Mouse (Mus musculus) forebrain, embryonic 11.5 days (tissue): ENCODE measurements around the gene Grin1. TPM values are rescaled to one million over a fixed set of nuclear protein-coding genes. Genes with fewer than 3 reads are reported as not detected.
A peak's percentile ranks its signal among the peaks of the same experiment; 100 is the strongest.

Experiments used
- ATAC-seq: fragments of 200-750 bp; cut with Nextera tagmentation; replicated peaks from 2 replicates; pipeline ENCODE4 v1.8.0; 2017; ENCODE audit warnings: moderate TSS enrichment; ENCODE audit not compliant: low FRiP score
- DNase-seq: peaks from one replicate; pipeline ENCODE4 v3.0.0-alpha.2; 2017; ENCODE audit warnings: low spot score
- H3K27ac ChIP-seq: fragments of 300-500 bp; sonication (generic); 2 replicates; pipeline ENCODE4 v1.5.1; 2014; ENCODE audit warnings: low read depth, low read length
- H3K27me3 ChIP-seq: fragments of 300-500 bp; sonication (generic); 2 replicates; pipeline ENCODE4 v1.6.1; 2014; ENCODE audit warnings: mild to moderate bottlenecking, low read length, mixed read lengths; ENCODE audit not compliant: control insufficient read depth, insufficient read depth
- H3K36me3 ChIP-seq: fragments of 300-500 bp; sonication (generic); 2 replicates; pipeline ENCODE4 v1.6.1; 2014; ENCODE audit warnings: mild to moderate bottlenecking, low read length, moderate library complexity, mixed read lengths; ENCODE audit not compliant: control insufficient read depth, insufficient read depth
- H3K4me1 ChIP-seq: fragments of 300-500 bp; sonication (generic); replicated peaks from 2 replicates; pipeline ENCODE4 v1.6.1; 2014; ENCODE audit warnings: low read length, mixed read lengths; ENCODE audit not compliant: control insufficient read depth, insufficient read depth
- H3K4me2 ChIP-seq: fragments of 300-500 bp; sonication (generic); 2 replicates; pipeline ENCODE4 v1.6.1; 2014; ENCODE audit warnings: low read depth, mild to moderate bottlenecking, low read length, moderate library complexity, mixed read lengths; ENCODE audit not compliant: severe bottlenecking
- H3K4me3 ChIP-seq: fragments of 300-500 bp; sonication (generic); 2 replicates; pipeline ENCODE4 v1.5.1; 2014; ENCODE audit warnings: low read depth, low read length
- H3K9ac ChIP-seq: fragments of 300-500 bp; sonication (generic); 2 replicates; pipeline ENCODE4 v1.6.1; 2014; ENCODE audit warnings: low read length
- H3K9me3 ChIP-seq: fragments of 300-500 bp; sonication (generic); 2 replicates; pipeline ENCODE4 v1.6.1; 2016; ENCODE audit warnings: low read length, mixed read lengths; ENCODE audit not compliant: control insufficient read depth
- WGBS: fragments of 180-500 bp; shearing (Covaris S2); extraction: QIAGEN DNeasy Blood & Tissue Kit; methylation state at CpG from one replicate; pipeline ENCODE4 v1.1.7; 2014; 5-methylcytosine and 5-hydroxymethylcytosine counted together
- polyA plus RNA-seq: library from polyadenylated mRNA; unstranded; fragments of >200 nt; fragmentation: Nextera tagmentation; extraction: Ambion mirVana; gene quantifications from 2 replicates; pipeline ENCODE4 v1.2.1, GENCODE M21; 2014

Grin1 gene
- polyA plus RNA-seq, 1 experiment from 2014 or later = 2.1 TPM

- Histone ChIP-seq H3K9me3 (no peaks in the 10 kb centered on the region), H3K27me3 (peaks cover 16% of the 10 kb centered on the region), H3K4me3 (no peak overlapping the region), H3K4me2 (no peak overlapping the region), H3K4me1 (peaks cover 26% of the 10 kb centered on the region), H3K36me3 (no peaks in the 10 kb centered on the region; the same call in 1 of the 2 replicates), H3K27ac (no peak overlapping the region), H3K9ac (no peak overlapping the region)
- DNase-seq (no peak), ATAC-seq (no peak)
- WGBS = 75% methylated on average over 4 of the region's 4 CpGs
Observed at GRCm38 (mm10) chr2:25267746-25268309, 51.2 kb downstream of the Grin1 start.

- Histone ChIP-seq H3K9me3 (no peaks in the 10 kb centered on the region), H3K4me3 (no peak overlapping the region), H3K9ac (no peak overlapping the region), H3K4me2 (no peak overlapping the region), H3K27me3 (peaks cover 16% of the 10 kb centered on the region), H3K27ac (no peak overlapping the region), H3K4me1 (peaks cover 26% of the 10 kb centered on the region), H3K36me3 (no peaks in the 10 kb centered on the region; the same call in 1 of the 2 replicates)
- DNase-seq = no peak
- ATAC-seq = no peak
Observed at GRCm38 (mm10) chr2:25267241-25267640, 51.7 kb downstream of the Grin1 start.

- no peaks in the 10 kb centered on the region for H3K9me3 ChIP-seq
- no peak overlapping the region for H3K4me3 ChIP-seq
- no peak overlapping the region for H3K9ac ChIP-seq
- peaks cover 16% of the 10 kb centered on the region for H3K27me3 ChIP-seq
- DNase-seq = no peak
- WGBS = 61% methylated on average over 2 of the region's 2 CpGs
- no peak overlapping the region for H3K27ac ChIP-seq
- H3K36me3 ChIP-seq = no peaks in the 10 kb centered on the region; the same call in 1 of the 2 replicates
- no peak for ATAC-seq
- peaks cover 26% of the 10 kb centered on the region for H3K4me1 ChIP-seq
- H3K4me2 ChIP-seq = no peak overlapping the region
Observed at GRCm38 (mm10) chr2:25266720-25267119, 52.3 kb downstream of the Grin1 start.

- peaks cover 19% of the 10 kb centered on the region for H3K4me1 ChIP-seq
- no peak overlapping the region for H3K4me3 ChIP-seq
- no peaks in the 10 kb centered on the region; the same call in 1 of the 2 replicates for H3K36me3 ChIP-seq
- no peaks in the 10 kb centered on the region for H3K9me3 ChIP-seq
- peak overlapping the region; percentile 27; the same call in 1 of the 2 replicates for H3K9ac ChIP-seq
- no peak overlapping the region for H3K27ac ChIP-seq
- WGBS = 80% methylated on average over 6 of the region's 6 CpGs
- DNase-seq = no peak
- no peak overlapping the region for H3K4me2 ChIP-seq
- ATAC-seq = no peak
- peaks cover 16% of the 10 kb centered on the region for H3K27me3 ChIP-seq
Observed at GRCm38 (mm10) chr2:25265897-25266656, 52.9 kb downstream of the Grin1 start.

DNA sequence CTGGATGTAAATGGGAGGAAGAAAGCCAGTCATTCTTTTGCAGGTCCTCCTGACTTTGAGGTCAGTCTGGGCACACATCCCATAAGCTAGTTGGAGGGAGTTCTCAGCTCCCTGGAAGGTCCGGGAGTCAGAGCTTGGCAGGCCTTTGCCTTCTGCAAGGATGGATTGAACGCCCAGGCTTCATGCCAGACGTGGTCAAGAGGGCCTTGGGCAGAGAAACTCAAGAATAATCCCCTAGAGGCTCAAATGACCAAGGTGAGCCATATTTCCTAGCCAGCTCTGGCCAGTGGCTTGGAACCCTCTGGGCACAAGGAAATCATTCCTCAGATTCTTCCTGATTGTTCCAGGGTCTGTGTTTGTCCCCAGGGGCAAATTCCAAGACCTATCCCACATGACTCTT is 54.1 kb downstream of the Grin1 start:
- no peak overlapping the region for H3K4me3 ChIP-seq

GRCm38 (mm10) chr2:25264286-25264660 is 54.7 kb downstream of the Grin1 start:
- ATAC-seq (no peak), DNase-seq (no peak)
- Histone ChIP-seq H3K27me3 (peaks cover 16% of the 10 kb centered on the region), H3K4me1 (peaks cover 16% of the 10 kb centered on the region), H3K36me3 (no peaks in the 10 kb centered on the region), H3K27ac (no peak overlapping the region), H3K9me3 (no peaks in the 10 kb centered on the region), H3K4me3 (no peak overlapping the region), H3K9ac (peak overlapping the region; percentile 63; the same call in 1 of the 2 replicates), H3K4me2 (no peak overlapping the region)
- WGBS = 83% methylated on average over 5 of the region's 5 CpGs

More for the DNA sequence above, 54.1 kb downstream of the Grin1 start:
- ATAC-seq (no peak), DNase-seq (no peak)
- Histone ChIP-seq H3K9me3 (no peaks in the 10 kb centered on the region), H3K27ac (no peak overlapping the region), H3K4me1 (peaks cover 16% of the 10 kb centered on the region), H3K27me3 (peaks cover 16% of the 10 kb centered on the region), H3K36me3 (no peaks in the 10 kb centered on the region), H3K9ac (no peak overlapping the region), H3K4me2 (no peak overlapping the region)
- WGBS = 80% methylated on average over 3 of the region's 3 CpGs

GRCm38 (mm10) chr2:25263623-25264285 is 55.2 kb downstream of the Grin1 start:
- DNase-seq = no peak
- Histone ChIP-seq H3K4me2 (peak overlapping the region; percentile 100), H3K9ac (peak overlapping the region; percentile 63), H3K27me3 (peaks cover 16% of the 10 kb centered on the region), H3K36me3 (no peaks in the 10 kb centered on the region), H3K4me3 (peak overlapping the region; percentile 77), H3K4me1 (peaks cover 16% of the 10 kb centered on the region), H3K9me3 (no peaks in the 10 kb centered on the region), H3K27ac (no peak overlapping the region)
- WGBS = 23% methylated on average over 12 of the region's 12 CpGs
- ATAC-seq = no peak

- Histone ChIP-seq H3K9ac (peak overlapping the region; percentile 63), H3K4me1 (peaks cover 16% of the 10 kb centered on the region), H3K36me3 (no peaks in the 10 kb centered on the region), H3K4me3 (peak overlapping the region; percentile 77), H3K27me3 (peaks cover 16% of the 10 kb centered on the region), H3K4me2 (peak overlapping the region; percentile 100), H3K9me3 (no peaks in the 10 kb centered on the region), H3K27ac (no peak overlapping the region)
- peak; percentile 56 for ATAC-seq
- under 1% methylated on average over 81 of the region's 82 CpGs for WGBS
- peak; percentile 77 for DNase-seq
Observed at GRCm38 (mm10) chr2:25262795-25263622, 56.0 kb downstream of the Grin1 start.
